Mouse (Mus musculus) gastrocnemius, adult 18-20 months (tissue): Measurements from ENCODE around the gene Rnf113a1. TPM values are rescaled to one million over a fixed set of nuclear protein-coding genes. Genes with fewer than 3 reads are reported as not detected.
"Not testable (repeated sequence)": the region's sequence is repeated elsewhere in the genome, so short reads cannot be mapped to it uniquely, and the experiment has no call there.

ENCODE experiments used
- DNase-seq: peaks from one replicate; pipeline ENCODE4 v3.0.0; 2021; ENCODE audit warnings: low spot score
- long read RNA-seq, 2 experiments: library from polyadenylated mRNA; stranded (forward); transcript quantifications; one replicate each; pipeline ENCODE4 v2.0.0; 2021
- total RNA-seq, 2 experiments: library from RNA; stranded (reverse); gene quantifications; 2 replicates each; pipeline ENCODE4 v1.2.3; 2021

The Rnf113a1 gene
- 1 to 10 TPM; 2.2 to 2.4 TPM for total RNA-seq
- long read RNA-seq, experiment 1, partial matches to known transcripts: 0 of 2 reads
- long read RNA-seq, experiment 1, other reads (novel, unspliced or antisense): 0 of 2 reads
- long read RNA-seq, experiment 2, partial matches to known transcripts: 0 of 2 reads
- long read RNA-seq, experiment 2, other reads (novel, unspliced or antisense): 0 of 2 reads

DNA sequence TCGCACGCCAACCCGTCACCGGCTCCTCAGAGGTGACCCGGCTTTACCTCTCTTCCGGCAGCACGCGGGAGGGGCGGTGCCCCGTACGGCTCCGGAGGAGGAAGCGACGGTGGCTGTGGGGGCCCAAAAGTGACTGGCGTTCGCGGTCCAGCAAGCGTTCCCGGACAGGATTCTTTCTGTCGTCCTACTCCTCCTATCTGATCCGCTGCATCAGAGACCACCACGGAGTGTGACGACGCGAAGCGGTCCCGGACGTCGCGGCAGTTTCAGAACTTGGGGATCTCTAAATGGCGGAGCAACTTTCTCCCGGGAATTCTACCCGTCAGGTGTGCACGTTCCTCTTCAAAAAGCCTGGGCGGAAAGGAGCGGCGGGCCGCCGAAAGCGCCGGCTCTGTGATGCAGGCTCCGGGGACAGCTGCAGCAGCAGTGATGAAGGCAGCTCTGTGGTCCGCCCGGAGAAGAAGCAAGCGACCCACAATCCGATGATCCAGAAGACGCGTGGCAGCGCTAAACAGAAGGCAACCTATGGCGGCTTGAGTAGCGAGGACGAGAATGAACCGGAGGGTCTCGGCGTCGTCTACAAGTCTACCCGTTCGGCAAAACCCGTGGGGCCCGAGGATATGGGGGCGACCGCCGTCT, at the start of gene Rnf113a1, which contains the start of gene Ndufa1:
Gene Rnf113a1, plus strand, starts transcription at position 141 of the 639 bp plus-strand sequence.
Gene Ndufa1, minus strand, starts transcription at position 59 of the 639 bp plus-strand sequence.
- peak; percentile 69 for DNase-seq

GRCm38 (mm10) chrX:37141732-37142131, 49.3 kb upstream of the Rnf113a1 start:
- no peak for DNase-seq

DNA sequence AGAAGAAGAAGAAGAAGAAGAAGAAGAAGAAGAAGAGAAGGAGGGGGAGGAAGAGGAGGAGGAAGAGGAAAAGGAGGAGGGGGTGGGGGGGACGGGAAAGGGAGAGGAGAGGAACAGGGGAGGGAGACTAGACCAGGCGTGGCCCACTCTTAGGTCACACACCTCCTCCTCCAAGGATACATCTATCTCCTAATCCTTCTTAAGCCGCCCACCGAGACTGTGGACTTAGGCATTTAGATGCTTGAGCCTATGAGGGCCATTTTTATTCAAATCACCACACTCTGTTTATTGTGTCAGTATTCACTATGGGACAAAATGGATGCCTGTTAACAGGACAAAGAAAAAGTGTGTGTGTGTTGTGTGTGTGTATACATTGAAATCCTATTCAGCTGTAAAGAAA, 46.5 kb upstream of the Rnf113a1 start:
- not testable (repeated sequence) for DNase-seq

DNA sequence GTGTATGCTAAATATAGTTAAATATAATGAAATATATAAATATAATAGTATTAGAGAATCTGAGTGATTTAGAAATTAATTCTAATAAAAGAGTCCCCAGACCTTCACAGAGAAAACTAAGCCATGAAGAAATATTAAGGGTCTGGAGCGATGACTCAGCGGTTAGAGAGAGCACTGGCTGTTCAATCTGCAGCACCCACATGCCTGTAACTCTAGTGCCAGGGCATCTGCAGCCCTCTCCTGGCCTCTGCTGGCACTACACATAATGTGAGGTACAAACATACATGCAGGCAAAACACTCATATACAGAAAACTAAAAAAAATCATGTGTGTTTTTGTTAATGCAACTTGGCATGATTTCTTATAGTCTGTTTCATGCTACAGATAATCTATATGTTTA, 46.1 kb upstream of the Rnf113a1 start:
- DNase-seq: no peak

DNA sequence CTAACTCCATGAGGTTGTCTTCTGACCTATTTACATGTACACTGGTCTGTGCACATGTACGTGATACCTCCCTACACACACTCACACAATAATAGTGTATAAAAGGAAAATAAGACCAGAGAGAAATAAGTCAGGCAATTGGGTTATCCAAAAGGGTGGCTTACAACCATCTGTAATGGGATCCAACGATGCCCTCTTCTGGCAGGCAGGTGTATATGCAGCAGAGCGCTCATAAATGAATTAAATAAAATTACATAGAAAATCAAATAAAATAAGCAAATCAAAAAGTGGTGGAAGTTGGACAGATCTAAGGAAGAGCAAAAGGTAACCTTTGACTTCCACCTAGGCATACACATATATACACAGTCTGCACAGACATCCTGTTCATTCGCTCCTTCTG, 33.2 kb upstream of the Rnf113a1 start:
- DNase-seq: no peak

DNA sequence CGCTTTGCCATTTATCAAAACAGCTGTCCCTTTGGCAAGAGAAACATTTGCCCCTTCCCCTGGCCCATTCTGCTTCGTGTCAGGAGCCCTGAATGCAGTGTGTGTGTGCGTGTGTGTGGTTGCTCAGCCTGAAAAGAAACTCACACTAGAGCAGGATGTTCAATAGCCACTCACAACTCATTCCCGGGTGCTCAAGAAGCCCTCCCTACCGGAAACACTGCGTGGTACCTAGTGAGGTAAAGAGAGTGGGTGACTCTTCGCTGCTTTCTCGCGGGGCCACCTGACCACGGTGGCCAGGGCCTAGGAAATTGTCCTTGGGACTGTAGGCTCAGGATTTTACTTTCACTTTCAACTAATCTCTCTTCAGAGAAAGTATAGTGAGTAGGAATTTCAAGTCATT, 29.9 kb upstream of the Rnf113a1 start:
- DNase-seq: no peak

- DNase-seq: no peak
These were observed 27.9 kb upstream of the Rnf113a1 start for GRCm38 (mm10) chrX:37163115-37163514.

- DNase-seq: peak; percentile 27
These were observed 24.0 kb upstream of the Rnf113a1 start for GRCm38 (mm10) chrX:37167085-37167484.

DNA sequence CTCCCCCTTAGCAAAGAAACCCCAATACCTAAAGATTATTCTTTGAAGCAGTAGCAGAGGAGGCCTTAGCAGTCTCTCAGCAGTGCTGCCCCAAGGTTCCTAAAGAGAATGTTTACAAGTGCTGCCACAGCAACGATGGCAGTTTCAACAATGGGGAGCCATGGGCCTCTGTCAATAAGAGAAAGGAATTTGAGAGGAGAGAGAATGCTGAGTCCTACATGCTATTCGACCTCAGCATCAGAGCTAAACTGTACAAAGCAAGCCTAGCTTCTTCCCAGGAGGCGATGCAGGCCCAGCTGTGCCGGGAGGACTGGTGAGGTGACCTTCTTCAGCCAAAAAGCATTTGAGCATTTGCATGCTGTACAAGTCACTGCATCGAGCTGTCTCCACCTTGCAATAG, 22.3 kb upstream of the Rnf113a1 start, which contains the start of gene Akap14:
Gene Akap14, minus strand, starts transcription at position 101 of the 400 bp plus-strand sequence.
- DNase-seq: no peak

GRCm38 (mm10) chrX:37184401-37184800, 6.6 kb upstream of the Rnf113a1 start:
- DNase-seq: not testable (repeated sequence)

GRCm38 (mm10) chrX:37190755-37191104, 315 bp upstream of the Rnf113a1 start:
- DNase-seq: no peak

GRCm38 (mm10) chrX:37191744-37192379, 817 bp downstream of the Rnf113a1 start:
- peak; percentile 0 for DNase-seq

GRCm38 (mm10) chrX:37198676-37199075, 7.6 kb downstream of the Rnf113a1 start:
- no peak for DNase-seq

DNA sequence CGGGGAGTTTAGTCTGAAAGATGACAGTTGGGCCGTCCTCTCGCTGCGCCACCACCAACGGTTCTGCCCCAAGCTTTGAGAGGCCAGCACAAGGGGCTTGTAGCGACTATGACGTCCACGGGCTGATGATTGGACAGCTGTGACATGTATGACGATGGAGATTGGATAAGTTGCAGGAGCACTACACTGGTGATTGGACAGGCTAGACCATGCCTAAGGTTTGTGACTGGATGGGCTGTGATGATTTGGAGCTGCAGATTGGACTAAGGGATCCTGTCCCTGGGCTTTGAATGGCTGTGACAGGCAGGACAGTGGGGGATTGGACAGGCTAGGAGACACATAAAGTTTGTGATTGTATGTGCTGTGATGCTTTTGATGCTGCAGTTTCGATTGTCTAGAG, 19.9 kb downstream of the Rnf113a1 start, which contains the start of gene Gm9:
Gene Gm9, minus strand, starts transcription at position 101 of the 400 bp plus-strand sequence.
- no peak for DNase-seq

DNA sequence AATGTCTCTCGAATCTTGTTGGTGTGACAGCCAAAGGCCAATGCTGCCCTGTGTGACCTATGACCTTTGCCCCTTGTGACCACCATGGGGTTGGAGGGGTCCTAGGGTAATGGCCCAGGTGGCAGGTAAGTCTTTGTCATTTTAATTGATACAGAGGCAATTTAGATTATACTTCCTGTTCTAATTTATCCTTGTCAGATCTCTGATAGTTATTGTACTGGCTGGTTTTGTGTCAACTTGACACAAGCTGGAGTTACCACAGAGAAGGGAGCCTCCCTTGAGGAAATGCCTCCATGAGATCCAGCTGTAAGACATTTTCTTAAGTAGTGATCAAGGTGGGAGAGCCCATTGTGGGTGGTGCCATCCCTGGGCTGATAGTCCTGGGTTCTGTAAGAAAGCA, 31.1 kb downstream of the Rnf113a1 start, which contains the start of gene Rhox1:
Gene Rhox1, minus strand, starts transcription at position 101 of the 400 bp plus-strand sequence.
- DNase-seq: not testable (repeated sequence)

Other genes starting within 250 kb of the Rnf113a1 start
- gene Sept6, start 199.5 kb upstream of the Rnf113a1 start, total RNA-seq: 1 to 10 TPM; 1.2 to 1.4 TPM
- gene Sowahd, start 142.4 kb upstream of the Rnf113a1 start, total RNA-seq: not detected
- gene Rpl39, start 105.8 kb upstream of the Rnf113a1 start, total RNA-seq: 100 to 1,000 TPM; 244 to 264 TPM
- gene Upf3b, start 80.9 kb upstream of the Rnf113a1 start, total RNA-seq: 10 to 100 TPM in 1 of 2 experiments, 1 to 10 TPM in 1; 9.7 to 10.5 TPM
- gene Nkap, start 64.5 kb upstream of the Rnf113a1 start, total RNA-seq: 1 to 10 TPM; 8.6 TPM
- gene Akap14, start 22.4 kb upstream of the Rnf113a1 start, total RNA-seq: not detected
- gene Ndufa1, start 82 bp upstream of the Rnf113a1 start, total RNA-seq: 100 to 1,000 TPM; 378 to 379 TPM
- not detected for gene Gm9, start 19.8 kb downstream of the Rnf113a1 start, total RNA-seq
- gene Rhox1, start 31.0 kb downstream of the Rnf113a1 start, total RNA-seq: not detected
- gene Rhox2a, start 53.7 kb downstream of the Rnf113a1 start, total RNA-seq: not detected
- gene Rhox3a, start 58.7 kb downstream of the Rnf113a1 start, total RNA-seq: not detected
- gene Rhox4a, start 74.1 kb downstream of the Rnf113a1 start, total RNA-seq: not detected
- gene Rhox3a2, start 188.8 kb downstream of the Rnf113a1 start, total RNA-seq: not detected
- not detected for gene Rhox4a2, start 199.6 kb downstream of the Rnf113a1 start, total RNA-seq
- not detected for gene Rhox2b, start 220.8 kb downstream of the Rnf113a1 start, total RNA-seq
- not detected for gene Rhox4b, start 241.2 kb downstream of the Rnf113a1 start, total RNA-seq